ENCODE assay signal across 11 mouse cellular contexts in the genomic region with DNA sequence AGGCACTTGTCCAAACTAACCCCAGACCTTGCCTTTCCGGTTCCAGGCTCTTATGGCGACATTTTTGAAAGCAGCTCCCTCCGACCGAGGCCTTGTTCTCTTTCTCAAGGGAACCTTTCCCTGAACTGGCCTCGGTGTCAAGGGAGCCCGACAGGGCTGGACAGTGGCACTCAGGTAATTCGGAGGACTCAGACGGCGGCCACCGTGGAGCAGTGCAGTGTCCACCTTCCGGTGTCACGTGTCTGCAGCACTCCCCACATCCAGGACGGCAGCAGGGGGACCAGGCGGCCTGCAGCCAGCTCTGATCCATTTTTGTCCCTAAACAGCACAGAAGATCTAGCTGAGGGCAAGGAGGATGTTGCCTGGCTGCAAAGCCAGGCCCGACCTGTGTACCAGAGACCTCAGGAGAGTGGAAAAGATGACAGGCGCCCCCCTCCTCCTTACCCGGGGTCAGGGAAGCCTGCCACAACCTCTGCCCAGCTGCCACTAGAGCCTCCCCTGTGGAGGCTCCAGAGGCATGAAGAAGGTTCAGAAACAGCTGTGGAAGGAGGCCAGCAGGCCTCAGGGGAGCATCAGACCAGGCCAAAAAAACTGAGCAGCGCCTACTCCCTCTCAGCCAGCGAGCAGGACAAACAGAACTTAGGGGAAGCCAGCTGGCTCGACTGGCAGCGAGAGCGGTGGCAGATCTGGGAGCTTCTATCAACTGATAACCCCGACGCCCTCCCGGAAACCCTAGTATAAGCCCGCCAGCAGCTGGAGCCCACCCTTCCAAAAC. TPM values are rescaled to one million over a fixed set of nuclear protein-coding genes. Genes with fewer than 3 reads are reported as not detected.
DNase-seq lines count a peak whose midpoint lies in the region; ATAC-seq and TF ChIP-seq lines count a peak whose summit lies in the region.
"Had no signal": no experiment of that assay in that cellular context is flagged by ENCODE, and none has a peak within 500 bp of the region (broad histone marks: within the 10 kb centered on the region; RNA-seq: fewer than 3 reads in every experiment).

No protein-coding gene starts in this region.

- H3K27me3 ChIP-seq in midbrain, embryonic 10.5 days (ENCODE audit: low read depth, poor library complexity, severe bottlenecking): peaks cover 47% of the 10 kb centered on the region
- no peaks in the 10 kb centered on the region for H3K27me3 ChIP-seq in midbrain, postnatal 0 days (ENCODE audit: insufficient read depth, low read length)

- no peak for TF ChIP-seq CTCF in midbrain, postnatal 0 days (IDR thresholded peaks at IDR 0.05)

- H3K4me3 ChIP-seq in midbrain, embryonic 10.5 days: no peak overlapping the region
- no peak overlapping the region for H3K4me3 ChIP-seq in midbrain, postnatal 0 days (ENCODE audit: low read depth, low read length)
- H3K4me3 ChIP-seq: lung, embryonic 15.5 days had no signal

- no peaks in the 10 kb centered on the region for H3K36me3 ChIP-seq in midbrain, embryonic 10.5 days
- H3K36me3 ChIP-seq in midbrain, postnatal 0 days (ENCODE audit: insufficient read depth, low read length): no peaks in the 10 kb centered on the region
- H3K36me3 ChIP-seq: lung, embryonic 15.5 days had no signal

- 65% methylated on average over 26 of the region's 26 CpGs for WGBS in midbrain, embryonic 10.5 days
- WGBS in midbrain, postnatal 0 days: 67% methylated on average over 26 of the region's 26 CpGs

- ATAC-seq in midbrain, postnatal 0 days (ENCODE audit: low FRiP score): no peak
- ATAC-seq: forebrain, embryonic 16.5 days had no signal

- no peak overlapping the region for H3K9ac ChIP-seq in midbrain, postnatal 0 days (replicated peaks; ENCODE audit: low read length, poor library complexity, severe bottlenecking)
- H3K9ac ChIP-seq: lung, embryonic 15.5 days had no signal

- H3K4me1 ChIP-seq in midbrain, embryonic 10.5 days: no peaks in the 10 kb centered on the region
- H3K4me1 ChIP-seq in midbrain, postnatal 0 days (ENCODE audit: insufficient read depth, low read length): no peaks in the 10 kb centered on the region
- H3K4me1 ChIP-seq: lung, embryonic 15.5 days had no signal

- H3K27ac ChIP-seq in midbrain, embryonic 10.5 days (replicated peaks): no peak overlapping the region
- no peak overlapping the region for H3K27ac ChIP-seq in midbrain, postnatal 0 days (ENCODE audit: low read depth, low read length)
- H3K27ac ChIP-seq: lung, embryonic 15.5 days had no signal

- DNase-seq in midbrain, embryonic 10.5 days (ENCODE audit: low spot score): peak; percentile 12
- DNase-seq in midbrain, postnatal 0 days (ENCODE audit: low spot score): no peak
- peak; percentile 18 to 50 for DNase-seq in gastrocnemius, adult 8-10 months (ENCODE audit: low spot score in 2 of 2)
- DNase-seq in heart, postnatal 4 days: peak; percentile 22
- peak; percentile 3 for DNase-seq in testis, postnatal 14 days (ENCODE audit: low spot score)
- no peak for DNase-seq in liver
- no peak for DNase-seq in natural killer cell, adult 2 months (ENCODE audit: low spot score in 2 of 2)
- DNase-seq: right cerebral cortex, postnatal 14 days; thymus, adult 18-20 months had no signal

- no peak overlapping the region for H3K4me2 ChIP-seq in midbrain, postnatal 0 days (ENCODE audit: low read depth, low read length, poor library complexity, severe bottlenecking)
- H3K4me2 ChIP-seq: lung, embryonic 15.5 days had no signal

- no peaks in the 10 kb centered on the region for H3K9me3 ChIP-seq in midbrain, embryonic 10.5 days (replicated peaks)
- no peaks in the 10 kb centered on the region for H3K9me3 ChIP-seq in midbrain, postnatal 0 days (ENCODE audit: low read length)
- H3K9me3 ChIP-seq: lung, embryonic 15.5 days had no signal

RNA-seq across cellular contexts. Expression of gene Hccs, which starts 17.7 kb away (rescaled TPM):
- 42.4 and 43.9 TPM in 2 replicates for polyA plus RNA-seq in midbrain, embryonic 10.5 days (2016; fragmentation: Nextera tagmentation; extraction: Ambion mirVana)
- 28.6 and 29.2 TPM in 2 replicates for total RNA-seq in midbrain, postnatal 0 days (2014; rRNA removed)
- polyA plus RNA-seq in midbrain, postnatal 0 days (2015; fragmentation: Nextera tagmentation; extraction: Ambion mirVana): 31.6 and 34.9 TPM in 2 replicates
- 10 to 100 TPM; 21.3 to 30.3 (median 26.8) TPM for total RNA-seq in gastrocnemius, adult 8-10 months (2022)
- total RNA-seq in heart, postnatal 4 days (2021): 10 to 100 TPM; 65.2 to 69.3 TPM

Comparison
In these comparisons a context has a peak if more than half of its experiments do, and no peak if none do; other contexts are left out.
1. DNase-seq: peak in midbrain, embryonic 10.5 days (single experiment), gastrocnemius, adult 8-10 months (2 of 2), heart, postnatal 4 days (single experiment) and testis, postnatal 14 days (single experiment); none in midbrain, postnatal 0 days (single experiment), liver (single experiment) and natural killer cell, adult 2 months (0 of 2).